Mouse (Mus musculus): ENCODE measurements around the gene Kctd17.

- TF ChIP-seq GATA1 (IDR thresholded peaks at IDR 0.05; ENCODE audit: borderline replicate concordance, low read length) (no peak), FLI1 (IDR thresholded peaks at IDR 0.05; ENCODE audit: low read length) (no peak)
These were observed 40.1 kb downstream of the Kctd17 start, which contains the start of gene Tmprss6 for GRCm38 (mm10) chr15:78468379-78468937.

Data from megakaryocyte, embryonic 14.5 days (primary cell).